Mouse (Mus musculus) heart, adult 2 months (tissue): ENCODE measurements around the gene Mmp12.

ENCODE experiments used
- CTCF ChIP-seq: fragments of 200-600 bp; IDR thresholded peaks from 2 replicates; pipeline ENCODE4 v1.8.1; 2022; ENCODE audit warnings: antibody characterized with exemption, mild to moderate bottlenecking, moderate library complexity
- EP300 ChIP-seq: fragments of 200-500 bp; IDR thresholded peaks from 2 replicates; pipeline ENCODE4 v1.6.1; 2011; ENCODE audit warnings: low read depth, low read length, control low read depth; ENCODE audit not compliant: insufficient read depth
- POLR2A ChIP-seq: fragments of 200-500 bp; IDR thresholded peaks from 2 replicates; pipeline ENCODE4 v1.6.1; 2011; ENCODE audit warnings: mild to moderate bottlenecking, low read depth, low read length, control low read depth; ENCODE audit not compliant: insufficient read depth

- TF ChIP-seq POLR2A (no peak), EP300 (no peak), CTCF (no peak)
Measured at GRCm38 (mm10) chr9:7331847-7332246, 12.3 kb upstream of the Mmp12 start.
